Mouse (Mus musculus): Measurements from ENCODE around the gene Aven. TPM values are rescaled to one million over a fixed set of nuclear protein-coding genes. Genes with fewer than 3 reads are reported as not detected.

The Aven gene
- total and polyA plus RNA-seq, 2 experiments from 2014 or later: 3.2 to 4.3 TPM

DNA sequence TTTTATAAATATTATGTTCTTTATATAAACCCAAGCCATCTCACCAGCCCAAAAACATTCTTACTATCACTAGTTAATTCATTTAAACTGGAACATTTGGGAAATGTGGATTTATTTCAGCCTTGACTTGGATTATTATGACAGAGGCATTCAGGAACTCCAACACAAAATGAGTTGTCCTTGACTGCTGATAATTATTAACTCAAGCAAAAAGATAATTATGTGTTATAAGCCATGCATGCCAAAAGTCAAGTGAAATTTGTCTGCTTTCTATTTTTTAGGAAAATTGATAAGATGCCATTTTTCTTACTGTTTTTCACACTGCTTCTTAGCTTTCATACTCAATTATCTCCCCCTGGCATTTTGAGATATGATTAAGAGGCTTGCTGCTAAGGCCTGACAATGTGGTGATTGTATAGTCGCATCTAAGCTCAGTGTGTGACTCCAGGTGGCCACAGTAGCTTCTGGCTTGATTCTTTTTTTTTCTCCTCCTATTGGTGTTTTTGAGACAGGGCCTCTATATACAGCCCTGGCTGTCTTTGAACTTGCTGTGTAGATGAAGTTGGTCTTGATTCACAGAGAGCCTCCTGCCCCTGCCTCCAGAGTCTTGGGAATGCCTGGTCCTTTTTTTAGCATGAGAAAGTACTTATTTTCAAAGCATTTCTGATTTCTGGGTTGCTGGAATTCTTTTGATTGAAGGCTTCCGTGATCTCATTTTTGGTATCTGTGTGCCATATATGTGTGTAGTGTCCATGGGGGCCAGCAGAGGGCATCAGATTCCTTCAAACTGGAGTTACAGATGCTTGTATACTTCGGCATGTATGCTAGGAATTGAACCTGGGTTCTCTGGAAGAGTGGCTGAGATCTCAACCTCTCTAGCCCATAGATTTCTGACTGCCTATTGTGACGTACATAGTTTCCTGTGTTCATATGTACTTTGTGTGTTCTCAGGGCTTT lies 28.0 kb downstream of the Aven start:
- Histone ChIP-seq H3K9ac (no peak overlapping the region), H3K4me2 (ENCODE audit: low read depth) (no peak overlapping the region), H3K4me1 (ENCODE audit: insufficient read depth) (no peaks in the 10 kb centered on the region), H3K36me3 (ENCODE audit: insufficient read depth) (no peaks in the 10 kb centered on the region), H3K9me3 (ENCODE audit: low read length) (no peaks in the 10 kb centered on the region), H3K27ac (ENCODE audit: low read depth, low read length) (no peak overlapping the region), H3K27me3 (ENCODE audit: insufficient read depth, low read length) (no peaks in the 10 kb centered on the region), H3K4me3 (ENCODE audit: low read depth, low read length) (no peak overlapping the region)
- TF ChIP-seq CTCF (IDR thresholded peaks at IDR 0.05; ENCODE audit: low read depth): peak; percentile 20; the same call in 1 of the 2 replicates
- DNase-seq (no peak), ATAC-seq (peak; percentile 23; the same call in 1 of the 2 replicates)
- 82% methylated on average over 4 of the region's 4 CpGs for WGBS

- no peaks in the 10 kb centered on the region for H3K27me3 ChIP-seq (ENCODE audit: insufficient read depth, low read length)
- H3K4me3 ChIP-seq (ENCODE audit: low read depth, low read length): no peak overlapping the region
- H3K4me1 ChIP-seq (ENCODE audit: insufficient read depth): no peaks in the 10 kb centered on the region
- no peaks in the 10 kb centered on the region for H3K9me3 ChIP-seq (ENCODE audit: low read length)
- no peak overlapping the region for H3K9ac ChIP-seq
- ATAC-seq: peak; percentile 76
- H3K4me2 ChIP-seq (ENCODE audit: low read depth): no peak overlapping the region
- no peaks in the 10 kb centered on the region for H3K36me3 ChIP-seq (ENCODE audit: insufficient read depth)
- peak; percentile 44 for TF ChIP-seq CTCF (IDR thresholded peaks at IDR 0.05; ENCODE audit: low read depth)
- DNase-seq: peak; percentile 18
- no peak overlapping the region for H3K27ac ChIP-seq (ENCODE audit: low read depth, low read length)
- WGBS: 84% methylated on average over 3 of the region's 3 CpGs
Measured at GRCm38 (mm10) chr2:112526933-112527332, 34.2 kb downstream of the Aven start.

- 0 out of 2 replicates have a peak overlapping the region, but pooled peaks have one; percentile 15 for H3K4me2 ChIP-seq (ENCODE audit: low read depth)
- no peak overlapping the region for H3K9ac ChIP-seq
- no peak for TF ChIP-seq CTCF (IDR thresholded peaks at IDR 0.05; ENCODE audit: low read depth)
- DNase-seq (no peak), ATAC-seq (no peak)
- no peak overlapping the region for H3K27ac ChIP-seq (ENCODE audit: low read depth, low read length)
- no peaks in the 10 kb centered on the region for H3K36me3 ChIP-seq (ENCODE audit: insufficient read depth)
- WGBS: 83% methylated on average over 10 of the region's 10 CpGs
- H3K27me3 ChIP-seq (ENCODE audit: insufficient read depth, low read length): no peaks in the 10 kb centered on the region
- no peaks in the 10 kb centered on the region for H3K4me1 ChIP-seq (ENCODE audit: insufficient read depth)
- no peak overlapping the region for H3K4me3 ChIP-seq (ENCODE audit: low read depth, low read length)
- no peaks in the 10 kb centered on the region for H3K9me3 ChIP-seq (ENCODE audit: low read length)
Measured at GRCm38 (mm10) chr2:112532812-112533496, 40.2 kb downstream of the Aven start.

- ATAC-seq: peak; percentile 85
- no peaks in the 10 kb centered on the region for H3K9me3 ChIP-seq (ENCODE audit: low read length)
- no peaks in the 10 kb centered on the region for H3K36me3 ChIP-seq (ENCODE audit: insufficient read depth)
- no peak overlapping the region for H3K27ac ChIP-seq (ENCODE audit: low read depth, low read length)
- no peak for TF ChIP-seq CTCF (IDR thresholded peaks at IDR 0.05; ENCODE audit: low read depth)
- H3K27me3 ChIP-seq (ENCODE audit: insufficient read depth, low read length): no peaks in the 10 kb centered on the region
- WGBS: 24% methylated on average over 14 of the region's 14 CpGs
- peak overlapping the region; percentile 24 for H3K4me3 ChIP-seq (ENCODE audit: low read depth, low read length)
- DNase-seq: peak; percentile 37
- H3K9ac ChIP-seq: peak overlapping the region; percentile 22; the same call in 1 of the 2 replicates
- H3K4me1 ChIP-seq (ENCODE audit: insufficient read depth): no peaks in the 10 kb centered on the region
- peak overlapping the region; percentile 39 for H3K4me2 ChIP-seq (ENCODE audit: low read depth)
Measured at GRCm38 (mm10) chr2:112534677-112535222, 42.0 kb downstream of the Aven start.

DNA sequence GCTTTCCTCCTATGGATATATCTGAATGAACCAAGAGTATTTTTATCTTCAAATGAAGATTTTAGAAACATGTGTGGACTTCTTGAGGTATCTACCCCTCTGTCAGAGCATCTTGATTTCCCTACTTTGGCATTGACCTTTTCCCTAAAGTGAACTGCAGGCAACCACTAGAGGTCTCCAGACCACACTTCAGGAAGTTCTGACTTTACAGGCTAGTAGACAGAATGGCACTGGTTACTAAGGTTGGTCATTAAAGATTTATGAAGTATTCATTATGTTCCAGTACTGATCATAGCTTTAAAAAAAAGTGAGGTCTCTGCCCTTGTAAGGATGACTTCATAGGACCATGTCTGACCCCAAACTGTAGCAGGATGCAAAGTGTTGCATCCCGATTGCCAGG lies 46.0 kb downstream of the Aven start:
- no peak overlapping the region for H3K4me3 ChIP-seq (ENCODE audit: low read depth, low read length)
- ATAC-seq (no peak), DNase-seq (no peak)

DNA sequence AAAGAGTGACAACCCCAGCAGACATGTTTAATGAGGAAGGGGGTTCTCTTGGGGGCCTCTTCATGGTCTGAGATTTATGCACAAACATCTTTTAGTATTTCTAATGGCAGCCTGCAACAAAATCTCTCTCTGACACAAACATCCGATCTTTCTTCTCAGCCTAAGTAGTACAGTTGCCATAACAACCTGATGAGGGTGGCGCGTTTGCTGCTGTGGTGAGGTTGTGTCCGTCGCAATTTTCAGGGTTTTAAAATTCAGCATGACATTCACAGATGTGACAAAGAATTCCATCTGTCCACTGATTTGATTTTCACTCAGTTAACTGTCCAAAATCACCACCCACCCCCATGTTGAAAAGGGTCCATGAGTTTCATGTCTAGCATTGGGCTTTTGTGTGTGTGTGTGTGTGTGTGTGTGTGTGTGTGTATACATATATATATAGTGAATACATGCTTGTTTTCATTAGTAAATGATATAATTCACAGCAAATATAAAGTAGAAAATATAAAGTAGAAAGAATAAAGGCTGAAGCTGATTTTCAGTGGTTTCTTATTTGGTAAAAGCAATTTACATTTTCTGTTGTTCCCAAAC lies 49.0 kb downstream of the Aven start:
- H3K4me2 ChIP-seq (ENCODE audit: low read depth): no peak overlapping the region
- TF ChIP-seq CTCF (IDR thresholded peaks at IDR 0.05; ENCODE audit: low read depth): no peak
- WGBS: 55% methylated on average over 5 of the region's 5 CpGs
- no peaks in the 10 kb centered on the region for H3K27me3 ChIP-seq (ENCODE audit: insufficient read depth, low read length)
- H3K36me3 ChIP-seq (ENCODE audit: insufficient read depth): no peaks in the 10 kb centered on the region
- peak overlapping the region; percentile 57 for H3K27ac ChIP-seq (ENCODE audit: low read depth, low read length)
- no peaks in the 10 kb centered on the region for H3K4me1 ChIP-seq (ENCODE audit: insufficient read depth)
- H3K9ac ChIP-seq: no peak overlapping the region
- H3K4me3 ChIP-seq (ENCODE audit: low read depth, low read length): no peak overlapping the region
- peak; percentile 60 for DNase-seq
- no peaks in the 10 kb centered on the region for H3K9me3 ChIP-seq (ENCODE audit: low read length)
- peak; percentile 85 for ATAC-seq

More for the DNA sequence above, 46.0 kb downstream of the Aven start:
- WGBS: 89% methylated on average over 1 of the region's 1 CpGs
- Histone ChIP-seq H3K9me3 (ENCODE audit: low read length) (no peaks in the 10 kb centered on the region), H3K36me3 (ENCODE audit: insufficient read depth) (no peaks in the 10 kb centered on the region), H3K9ac (no peak overlapping the region), H3K27ac (ENCODE audit: low read depth, low read length) (no peak overlapping the region), H3K27me3 (ENCODE audit: insufficient read depth, low read length) (no peaks in the 10 kb centered on the region), H3K4me2 (ENCODE audit: low read depth) (no peak overlapping the region), H3K4me1 (ENCODE audit: insufficient read depth) (no peaks in the 10 kb centered on the region)
- peak; percentile 53 for TF ChIP-seq CTCF (IDR thresholded peaks at IDR 0.05; ENCODE audit: low read depth)

Data from forebrain, postnatal 0 days (tissue).